Mouse (Mus musculus): ENCODE measurements around the gene Gm14435. TPM values are rescaled to one million over a fixed set of nuclear protein-coding genes. Genes with fewer than 3 reads are reported as not detected.
"Not testable (repeated sequence)": the region's sequence is repeated elsewhere in the genome, so short reads cannot be mapped to it uniquely, and the experiment has no call there.

Gene Gm14435
- 0.56 and 0.89 TPM in 2 replicates for polyA plus RNA-seq (2012; rRNA removed)

DNA sequence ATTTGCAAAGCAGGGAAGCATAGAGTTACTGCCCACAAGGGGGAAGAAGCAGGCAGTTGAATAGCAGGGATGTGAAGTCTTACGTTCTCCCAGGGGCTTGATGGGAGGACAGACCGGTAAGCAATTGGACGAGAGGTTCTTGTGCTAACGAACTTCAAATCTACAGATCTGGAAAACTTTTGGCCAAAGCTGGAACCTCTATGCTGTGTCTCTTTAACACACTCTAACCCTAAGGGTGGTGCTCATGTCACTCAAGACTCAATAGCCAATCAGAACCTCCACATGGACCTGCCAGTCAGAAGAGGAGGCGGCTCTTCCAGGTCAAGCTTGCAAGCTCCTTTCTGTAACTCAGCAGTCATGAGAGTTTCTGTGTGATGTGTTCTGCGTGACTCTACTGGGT is at the start of gene Gm14435:
Gm14435 (plus strand) TSS at position 301 of the 400 bp plus-strand sequence.
- not testable (repeated sequence) for H3K36me3 ChIP-seq (ENCODE audit: control insufficient read depth, insufficient read depth, low read length); H3K4me3 ChIP-seq (ENCODE audit: low read depth, low read length); H3K27ac ChIP-seq (ENCODE audit: insufficient read depth, low read depth, low read length); H3K4me1 ChIP-seq (ENCODE audit: control insufficient read depth, insufficient read depth, insufficient read length, low read length); H3K27me3 ChIP-seq (ENCODE audit: control insufficient read depth, insufficient read depth, low read length)
- WGBS, result no CpG with 5 or more reads among the region's 6 CpGs

Other genes with a start within 250 kb of the Gm14435 start
- 0.09 and 0.10 TPM in 2 replicates for gene 2210418O10Rik, start 197.0 kb upstream of the Gm14435 start, polyA plus RNA-seq (2012; rRNA removed)
- not detected in 2 replicates for gene Gm11009, start 104.1 kb upstream of the Gm14435 start, polyA plus RNA-seq (2012; rRNA removed)
- gene Gm14434, start 63.2 kb downstream of the Gm14435 start, polyA plus RNA-seq (2012; rRNA removed), result 0.43 and 0.47 TPM in 2 replicates
- gene Zfp967, start 97.5 kb downstream of the Gm14435 start, polyA plus RNA-seq (2012; rRNA removed), result not detected in 2 replicates
- 0.11 and 0.90 TPM in 2 replicates for gene Gm14308, start 212.8 kb downstream of the Gm14435 start, polyA plus RNA-seq (2012; rRNA removed)
- gene Zfp973, start 246.9 kb downstream of the Gm14435 start, polyA plus RNA-seq (2012; rRNA removed), result 0.47 and 0.50 TPM in 2 replicates